Mouse (Mus musculus) CD4-positive helper T cell, adult 2 months (primary cell): ENCODE data around the gene Ldlrad3.

ENCODE experiments used
- DNase-seq: peaks from one replicate; pipeline ENCODE4 v3.0.0-alpha.2; 2012; ENCODE audit warnings: low read depth, missing footprints, low spot score

Ldlrad3 gene

GRCm38 (mm10) chr2:102038229-102038894, 147.8 kb downstream of the Ldlrad3 start:
- no peak for DNase-seq

- no peak for DNase-seq
Measured at GRCm38 (mm10) chr2:102036665-102037511, 149.3 kb downstream of the Ldlrad3 start.

- peak; percentile 62 for DNase-seq
Measured at GRCm38 (mm10) chr2:102034513-102034879, 151.7 kb downstream of the Ldlrad3 start.

GRCm38 (mm10) chr2:102033818-102034512, 152.2 kb downstream of the Ldlrad3 start:
- no peak for DNase-seq

GRCm38 (mm10) chr2:102032713-102033343, 153.4 kb downstream of the Ldlrad3 start:
- DNase-seq, result peak; percentile 58

- peak; percentile 38 for DNase-seq
Measured at GRCm38 (mm10) chr2:102030652-102031051, 155.5 kb downstream of the Ldlrad3 start.

GRCm38 (mm10) chr2:102030152-102030551, 156.0 kb downstream of the Ldlrad3 start:
- DNase-seq, result no peak

GRCm38 (mm10) chr2:102029682-102030081, 156.5 kb downstream of the Ldlrad3 start:
- DNase-seq, result no peak

- no peak for DNase-seq
Measured at GRCm38 (mm10) chr2:102027265-102027664, 158.9 kb downstream of the Ldlrad3 start.

GRCm38 (mm10) chr2:102026156-102026555, 160.0 kb downstream of the Ldlrad3 start:
- DNase-seq, result no peak

- DNase-seq, result no peak
Measured at GRCm38 (mm10) chr2:102024483-102024882, 161.7 kb downstream of the Ldlrad3 start.

- no peak for DNase-seq
Measured at GRCm38 (mm10) chr2:102021371-102022084, 164.7 kb downstream of the Ldlrad3 start.

- no peak for DNase-seq
Measured at GRCm38 (mm10) chr2:102020546-102020945, 165.6 kb downstream of the Ldlrad3 start.

GRCm38 (mm10) chr2:102014538-102015113, 171.6 kb downstream of the Ldlrad3 start:
- DNase-seq, result no peak

- DNase-seq, result no peak
Measured at GRCm38 (mm10) chr2:102011311-102011975, 174.7 kb downstream of the Ldlrad3 start.

GRCm38 (mm10) chr2:102009766-102010265, 176.4 kb downstream of the Ldlrad3 start:
- no peak for DNase-seq

GRCm38 (mm10) chr2:102006143-102006542, 180.0 kb downstream of the Ldlrad3 start:
- DNase-seq, result no peak

GRCm38 (mm10) chr2:102005377-102006007, 180.7 kb downstream of the Ldlrad3 start:
- no peak for DNase-seq

GRCm38 (mm10) chr2:102003776-102004264, 182.4 kb downstream of the Ldlrad3 start:
- DNase-seq, result no peak
